17 mouse cellular contexts compared by ENCODE assay signal in the genomic region with DNA sequence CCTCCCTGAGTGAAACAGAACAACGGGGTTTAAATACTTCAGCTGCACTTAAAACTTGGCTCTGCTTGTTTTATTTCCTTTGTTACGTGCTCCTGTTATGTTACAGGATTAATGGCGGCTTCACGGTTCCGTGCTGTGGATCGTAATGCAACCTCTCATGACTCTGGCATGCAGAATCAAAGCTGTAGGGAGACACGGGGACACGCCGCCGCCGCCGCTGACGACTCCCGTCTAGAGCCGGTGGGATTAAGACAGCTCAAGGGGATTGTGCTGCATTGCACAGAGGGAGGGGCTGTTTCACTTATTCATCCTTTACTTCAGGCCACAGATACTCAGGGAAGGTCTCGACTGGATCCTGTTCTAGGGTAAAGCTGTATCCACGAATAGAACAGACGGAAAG. TPM values are rescaled to one million over a fixed set of nuclear protein-coding genes. Genes with fewer than 3 reads are reported as not detected.
DNase-seq lines count a peak whose midpoint lies in the region; ATAC-seq and TF ChIP-seq lines count a peak whose summit lies in the region.
"Had no signal": no experiment of that assay in that cellular context is flagged by ENCODE, and none has a peak within 500 bp of the region (broad histone marks: within the 10 kb centered on the region; RNA-seq: fewer than 3 reads in every experiment).

No protein-coding gene starts in this region.

- no peaks in the 10 kb centered on the region for H3K36me3 ChIP-seq in limb, embryonic 13.5 days
- no peaks in the 10 kb centered on the region for H3K36me3 ChIP-seq in midbrain, embryonic 16.5 days (ENCODE audit: control insufficient read depth, insufficient read depth, low read length)
- H3K36me3 ChIP-seq in liver, embryonic 11.5 days (ENCODE audit: control insufficient read depth, insufficient read depth, low read length), result no peaks in the 10 kb centered on the region
- no peaks in the 10 kb centered on the region for H3K36me3 ChIP-seq in forebrain, postnatal 0 days (ENCODE audit: insufficient read depth)
- H3K36me3 ChIP-seq: forebrain, embryonic 12.5 days; hindbrain, embryonic 13.5 days had no signal

- 0 out of 2 replicates have a peak, but pooled peaks cover 3% of the 10 kb centered on the region for H3K4me1 ChIP-seq in limb, embryonic 13.5 days
- H3K4me1 ChIP-seq in midbrain, embryonic 16.5 days (ENCODE audit: control insufficient read depth, insufficient read depth, low read length), result peaks cover 4% of the 10 kb centered on the region; the same call in 1 of the 2 replicates
- H3K4me1 ChIP-seq in liver, embryonic 11.5 days (replicated peaks; ENCODE audit: control insufficient read depth, insufficient read depth, low read length), result no peaks in the 10 kb centered on the region
- H3K4me1 ChIP-seq in forebrain, postnatal 0 days (ENCODE audit: insufficient read depth), result no peaks in the 10 kb centered on the region
- H3K4me1 ChIP-seq: forebrain, embryonic 12.5 days; hindbrain, embryonic 13.5 days had no signal

- no peak overlapping the region for H3K9ac ChIP-seq in limb, embryonic 13.5 days
- peak overlapping the region; percentile 40; the same call in 1 of the 2 replicates for H3K9ac ChIP-seq in midbrain, embryonic 16.5 days (ENCODE audit: low read depth, low read length)
- no peak overlapping the region for H3K9ac ChIP-seq in liver, embryonic 11.5 days (ENCODE audit: low read depth, low read length)
- H3K9ac ChIP-seq in forebrain, postnatal 0 days, result no peak overlapping the region
- H3K9ac ChIP-seq: forebrain, embryonic 12.5 days; hindbrain, embryonic 13.5 days; lung, embryonic 14.5 days had no signal

- peak; percentile 49; the same call in 1 of the 2 replicates for ATAC-seq in limb, embryonic 13.5 days (ENCODE audit: low FRiP score, low read depth)
- peak; percentile 67 for ATAC-seq in midbrain, embryonic 16.5 days
- no peak for ATAC-seq in liver, embryonic 11.5 days (replicated peaks; ENCODE audit: low FRiP score)
- no peak for ATAC-seq in forebrain, postnatal 0 days

- H3K4me3 ChIP-seq in limb, embryonic 13.5 days, result peak overlapping the region; percentile 15; the same call in 1 of the 2 replicates
- H3K4me3 ChIP-seq in midbrain, embryonic 16.5 days (ENCODE audit: low read depth, low read length), result peak overlapping the region; percentile 16
- no peak overlapping the region for H3K4me3 ChIP-seq in liver, embryonic 11.5 days (ENCODE audit: low read depth, low read length)
- H3K4me3 ChIP-seq in forebrain, postnatal 0 days (ENCODE audit: low read depth, low read length), result no peak overlapping the region
- H3K4me3 ChIP-seq: forebrain, embryonic 12.5 days; heart, adult 2 months; hindbrain, embryonic 13.5 days had no signal

- no peaks in the 10 kb centered on the region for H3K27me3 ChIP-seq in limb, embryonic 13.5 days
- no peaks in the 10 kb centered on the region for H3K27me3 ChIP-seq in midbrain, embryonic 16.5 days (ENCODE audit: control insufficient read depth, insufficient read depth, low read depth, low read length)
- no peaks in the 10 kb centered on the region for H3K27me3 ChIP-seq in liver, embryonic 11.5 days (replicated peaks; ENCODE audit: control insufficient read depth, insufficient read depth, low read length)
- H3K27me3 ChIP-seq in forebrain, postnatal 0 days (ENCODE audit: insufficient read depth, low read length), result no peaks in the 10 kb centered on the region
- H3K27me3 ChIP-seq: forebrain, embryonic 12.5 days; hindbrain, embryonic 13.5 days had no signal

- TF ChIP-seq CTCF in forebrain, postnatal 0 days (IDR thresholded peaks at IDR 0.05; ENCODE audit: low read depth), result no peak

- DNase-seq in retina, adult 2 months (ENCODE audit: low read depth, low spot score), result peak; percentile 32
- no peak for DNase-seq in retina, embryonic 14.5 days (ENCODE audit: low spot score)
- no peak for DNase-seq in adrenal gland, postnatal 25 days
- no peak for DNase-seq in liver, embryonic 11.5 days (ENCODE audit: low spot score)
- no peak for DNase-seq in frontal cortex, postnatal 10 days (ENCODE audit: low spot score in 2 of 2)
- DNase-seq in forebrain, postnatal 0 days, result no peak
- DNase-seq: cerebellum, postnatal 14 days; heart, adult 2 months; kidney, adult 18-20 months; kidney, postnatal 4 days; liver; lung, embryonic 14.5 days; right cerebral cortex, postnatal 25 days had no signal

- 58% methylated on average over 18 of the region's 18 CpGs for whole genome bisulfite sequencing in limb, embryonic 13.5 days
- WGBS in midbrain, embryonic 16.5 days, result 48% methylated on average over 18 of the region's 18 CpGs
- 91% methylated on average over 18 of the region's 18 CpGs for WGBS in liver, embryonic 11.5 days
- 79% methylated on average over 18 of the region's 18 CpGs for WGBS in forebrain, postnatal 0 days

- no peak overlapping the region for H3K27ac ChIP-seq in limb, embryonic 13.5 days
- H3K27ac ChIP-seq in midbrain, embryonic 16.5 days (ENCODE audit: low read length), result no peak overlapping the region
- H3K27ac ChIP-seq in liver, embryonic 11.5 days (ENCODE audit: low read depth, low read length), result no peak overlapping the region
- H3K27ac ChIP-seq in forebrain, postnatal 0 days (ENCODE audit: low read depth, low read length), result no peak overlapping the region
- H3K27ac ChIP-seq: forebrain, embryonic 12.5 days; heart, adult 2 months; hindbrain, embryonic 13.5 days had no signal

- H3K4me2 ChIP-seq in limb, embryonic 13.5 days (replicated peaks), result peak overlapping the region; percentile 36
- peak overlapping the region; percentile 34 for H3K4me2 ChIP-seq in midbrain, embryonic 16.5 days (ENCODE audit: low read length)
- H3K4me2 ChIP-seq in liver, embryonic 11.5 days, result no peak overlapping the region
- no peak overlapping the region for H3K4me2 ChIP-seq in forebrain, postnatal 0 days (ENCODE audit: low read depth)
- H3K4me2 ChIP-seq: forebrain, embryonic 12.5 days; hindbrain, embryonic 13.5 days; lung, embryonic 14.5 days had no signal

- no peaks in the 10 kb centered on the region for H3K9me3 ChIP-seq in limb, embryonic 13.5 days
- H3K9me3 ChIP-seq in midbrain, embryonic 16.5 days (replicated peaks; ENCODE audit: control insufficient read depth, low read length, poor library complexity, severe bottlenecking), result no peaks in the 10 kb centered on the region
- H3K9me3 ChIP-seq in liver, embryonic 11.5 days (ENCODE audit: control insufficient read depth, low read length), result no peaks in the 10 kb centered on the region
- no peaks in the 10 kb centered on the region for H3K9me3 ChIP-seq in forebrain, postnatal 0 days (ENCODE audit: low read length)
- H3K9me3 ChIP-seq: forebrain, embryonic 12.5 days; hindbrain, embryonic 13.5 days had no signal

RNA-seq across cellular contexts. Expression of gene Commd8, which starts 43.8 kb away (rescaled TPM):
- polyA plus RNA-seq in limb, embryonic 13.5 days (2015; fragmentation: Nextera tagmentation; extraction: Ambion mirVana), result 147 and 157 TPM in 2 replicates
- polyA plus RNA-seq in midbrain, embryonic 16.5 days (2015; fragmentation: Nextera tagmentation; extraction: Ambion mirVana), result 155 and 163 TPM in 2 replicates
- total RNA-seq in adrenal gland, postnatal 25 days (2021), result 62.4 and 77.6 TPM in 2 replicates
- 125 and 127 TPM in 2 replicates for polyA plus RNA-seq in liver, embryonic 11.5 days (2014; fragmentation: Nextera tagmentation; extraction: Ambion mirVana)
- 64.9 and 66.2 TPM in 2 replicates for total RNA-seq in forebrain, postnatal 0 days (2014; rRNA removed)
- 158 TPM in 2 replicates for polyA plus RNA-seq in forebrain, postnatal 0 days (2015; fragmentation: Nextera tagmentation; extraction: Ambion mirVana)

Comparison
In these comparisons a context has a peak if more than half of its experiments do, and no peak if none do; other contexts are left out.
1. ATAC-seq: peak in limb, embryonic 13.5 days (single experiment) and midbrain, embryonic 16.5 days (single experiment); none in liver, embryonic 11.5 days (single experiment) and forebrain, postnatal 0 days (single experiment).
2. H3K4me2 ChIP-seq: peak in limb, embryonic 13.5 days (single experiment) and midbrain, embryonic 16.5 days (single experiment); none in liver, embryonic 11.5 days (single experiment) and forebrain, postnatal 0 days (single experiment).
3. H3K4me3 ChIP-seq: peak in limb, embryonic 13.5 days (single experiment) and midbrain, embryonic 16.5 days (single experiment); none in liver, embryonic 11.5 days (single experiment) and forebrain, postnatal 0 days (single experiment).